Mouse (Mus musculus) midbrain, postnatal 0 days (tissue): Measurements from ENCODE around the gene Cdk9. TPM values are rescaled to one million over a fixed set of nuclear protein-coding genes. Genes with fewer than 3 reads are reported as not detected.

Experiments
- ATAC-seq: fragments of 200-750 bp; cut with Nextera tagmentation; 2 replicates; pipeline ENCODE4 v1.8.0; 2017; ENCODE audit warnings: moderate number of reproducible peaks, mild to moderate bottlenecking, moderate TSS enrichment, moderate library complexity; ENCODE audit not compliant: low FRiP score
- DNase-seq: peaks from one replicate; pipeline ENCODE4 v3.0.0-alpha.2; 2015; ENCODE audit warnings: low spot score
- H3K27ac ChIP-seq: fragments of 300-500 bp; sonication (generic); 2 replicates; pipeline ENCODE4 v1.5.1; 2014; ENCODE audit warnings: low read depth, mild to moderate bottlenecking, low read length, mixed read lengths
- H3K27me3 ChIP-seq: fragments of 300-500 bp; sonication (generic); 2 replicates; pipeline ENCODE4 v1.6.1; 2014; ENCODE audit warnings: low read length, control low read depth, mixed read lengths; ENCODE audit not compliant: insufficient read depth
- H3K36me3 ChIP-seq: fragments of 300-500 bp; sonication (generic); 2 replicates; pipeline ENCODE4 v1.6.1; 2014; ENCODE audit warnings: low read length, control low read depth, mixed read lengths; ENCODE audit not compliant: insufficient read depth
- H3K4me1 ChIP-seq: fragments of 300-500 bp; sonication (generic); 2 replicates; pipeline ENCODE4 v1.6.1; 2014; ENCODE audit warnings: mild to moderate bottlenecking, control low read depth, antibody characterized with exemption, low read length, mixed read lengths; ENCODE audit not compliant: insufficient read depth
- H3K4me2 ChIP-seq: fragments of 300-500 bp; sonication (generic); 2 replicates; pipeline ENCODE4 v1.6.1; 2014; ENCODE audit warnings: low read depth, mild to moderate bottlenecking, low read length, mixed read lengths; ENCODE audit not compliant: poor library complexity, severe bottlenecking
- H3K4me3 ChIP-seq: fragments of 300-500 bp; sonication (generic); 2 replicates; pipeline ENCODE4 v1.5.1; 2014; ENCODE audit warnings: low read depth, mild to moderate bottlenecking, low read length, moderate library complexity
- H3K9ac ChIP-seq: fragments of 300-500 bp; sonication (generic); replicated peaks from 2 replicates; pipeline ENCODE4 v1.6.1; 2014; ENCODE audit warnings: mild to moderate bottlenecking, low read length, moderate library complexity, mixed read lengths; ENCODE audit not compliant: poor library complexity, severe bottlenecking
- H3K9me3 ChIP-seq: fragments of 300-500 bp; sonication (generic); 2 replicates; pipeline ENCODE4 v1.6.1; 2016; ENCODE audit warnings: low read length, control low read depth
- CTCF ChIP-seq: IDR thresholded peaks from 2 replicates; pipeline ENCODE4 v1.5.1; 2016; ENCODE audit warnings: antibody characterized with exemption, mild to moderate bottlenecking
- WGBS: fragments of 180-500 bp; shearing (Covaris S2); extraction: QIAGEN DNeasy Blood & Tissue Kit; methylation state at CpG from one replicate; pipeline ENCODE4 v1.1.7; 2014; 5-methylcytosine and 5-hydroxymethylcytosine counted together
- polyA plus RNA-seq: library from polyadenylated mRNA; unstranded; fragments of >200 nt; fragmentation: Nextera tagmentation; extraction: Ambion mirVana; gene quantifications from 2 replicates; pipeline ENCODE4 v1.2.1, GENCODE M21; 2015
- total RNA-seq: library from RNA; depleted of rRNA; stranded (reverse); fragments of >200 nt; gene quantifications from 2 replicates; pipeline ENCODE4 v1.2.3, GENCODE M21; 2014

The Cdk9 gene
- total and polyA plus RNA-seq, 2 experiments from 2014 or later: 59.4 to 88.1 TPM

DNA sequence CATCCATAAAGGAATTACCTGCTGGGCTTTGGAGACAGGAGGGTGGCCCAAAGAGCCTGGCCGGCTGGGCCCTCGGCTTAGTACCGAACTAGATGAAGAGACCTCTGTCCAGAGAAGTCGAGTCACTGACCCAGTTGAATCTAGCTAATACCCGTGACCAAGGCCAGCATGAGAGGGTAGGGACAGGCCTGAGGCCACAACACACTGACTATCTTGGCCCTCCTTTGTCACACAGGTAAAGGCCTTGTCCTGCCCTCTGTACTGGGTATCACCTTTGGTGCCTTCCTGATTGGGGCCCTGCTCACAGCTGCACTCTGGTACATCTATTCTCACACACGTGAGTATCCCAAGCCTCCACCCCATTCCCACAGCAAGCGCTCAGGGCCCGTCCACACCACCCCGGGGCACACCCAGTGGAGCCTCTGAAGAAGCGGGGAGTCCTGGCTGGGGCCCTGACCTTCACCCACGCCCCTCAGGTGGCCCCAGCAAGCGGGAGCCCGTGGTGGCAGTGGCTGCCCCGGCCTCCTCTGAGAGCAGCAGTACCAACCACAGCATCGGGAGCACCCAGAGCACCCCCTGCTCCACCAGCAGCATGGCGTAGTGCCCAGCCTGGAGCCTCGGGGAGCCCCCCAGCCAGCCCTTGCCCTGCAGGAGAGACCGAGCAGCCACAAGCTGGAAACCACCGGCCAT lies 31.8 kb downstream of the Cdk9 start:
- Histone ChIP-seq H3K4me1 (no peaks in the 10 kb centered on the region), H3K36me3 (peaks cover 34% of the 10 kb centered on the region), H3K9ac (no peak overlapping the region), H3K27ac (no peak overlapping the region), H3K4me2 (no peak overlapping the region), H3K9me3 (no peaks in the 10 kb centered on the region), H3K4me3 (no peak overlapping the region), H3K27me3 (no peaks in the 10 kb centered on the region)
- no peak for DNase-seq
- ATAC-seq: no peak
- WGBS: 86% methylated on average over 19 of the region's 19 CpGs
- no peak for TF ChIP-seq CTCF

DNA sequence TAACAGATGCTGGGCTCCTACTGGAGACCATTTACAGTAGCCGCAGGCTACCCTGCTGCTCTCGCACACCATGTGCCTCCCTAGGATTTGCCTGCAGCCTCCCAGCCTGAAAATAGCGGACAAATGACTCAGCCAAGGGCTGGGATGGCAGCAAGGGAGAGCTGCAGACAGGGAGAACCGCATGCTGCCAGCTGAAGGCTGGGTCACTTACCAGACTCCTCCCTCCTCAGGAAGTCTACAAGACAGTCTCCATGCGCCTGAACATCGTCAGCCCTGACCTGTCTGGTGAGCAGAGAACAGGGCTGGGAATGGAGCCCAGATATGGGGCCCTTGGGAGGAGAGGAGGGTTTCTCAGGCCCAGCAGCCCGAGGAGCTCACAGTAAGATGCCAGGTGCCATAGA lies 32.8 kb downstream of the Cdk9 start:
- no peaks in the 10 kb centered on the region for H3K9me3 ChIP-seq
- no peak overlapping the region for H3K27ac ChIP-seq
- DNase-seq (no peak), ATAC-seq (no peak)
- H3K4me3 ChIP-seq: no peak overlapping the region
- H3K27me3 ChIP-seq: no peaks in the 10 kb centered on the region
- peaks cover 27% of the 10 kb centered on the region for H3K36me3 ChIP-seq
- no peak for TF ChIP-seq CTCF
- no peak overlapping the region for H3K9ac ChIP-seq
- WGBS: 57% methylated on average over 7 of the region's 7 CpGs
- H3K4me1 ChIP-seq: no peaks in the 10 kb centered on the region
- H3K4me2 ChIP-seq: no peak overlapping the region

DNA sequence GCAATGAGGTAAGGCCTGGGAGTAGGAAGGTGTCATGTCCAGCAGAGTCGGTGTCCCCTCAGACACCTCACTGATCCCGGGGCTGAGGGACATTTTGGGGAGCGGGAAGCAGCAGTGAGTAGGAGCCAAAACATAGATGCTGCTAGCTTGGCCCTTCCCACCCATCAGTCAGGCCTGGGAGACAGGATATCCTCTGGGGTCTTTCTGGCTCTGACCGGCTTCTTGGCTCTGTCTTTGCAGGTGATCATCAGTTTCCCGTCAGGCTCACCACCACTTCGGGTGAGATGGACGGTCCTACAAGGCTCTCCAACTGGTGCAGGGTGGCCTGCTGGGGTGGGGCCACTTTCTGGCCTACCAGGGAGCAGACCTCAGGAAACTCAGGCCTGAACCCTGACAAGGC lies 35.2 kb downstream of the Cdk9 start:
- Histone ChIP-seq H3K9me3 (no peaks in the 10 kb centered on the region), H3K9ac (no peak overlapping the region), H3K36me3 (peaks cover 8% of the 10 kb centered on the region; the same call in 1 of the 2 replicates), H3K27ac (no peak overlapping the region), H3K4me1 (no peaks in the 10 kb centered on the region), H3K4me2 (no peak overlapping the region), H3K4me3 (no peak overlapping the region), H3K27me3 (no peaks in the 10 kb centered on the region)
- ATAC-seq (no peak), DNase-seq (no peak)
- WGBS: 95% methylated on average over 7 of the region's 7 CpGs
- TF ChIP-seq CTCF: no peak

DNA sequence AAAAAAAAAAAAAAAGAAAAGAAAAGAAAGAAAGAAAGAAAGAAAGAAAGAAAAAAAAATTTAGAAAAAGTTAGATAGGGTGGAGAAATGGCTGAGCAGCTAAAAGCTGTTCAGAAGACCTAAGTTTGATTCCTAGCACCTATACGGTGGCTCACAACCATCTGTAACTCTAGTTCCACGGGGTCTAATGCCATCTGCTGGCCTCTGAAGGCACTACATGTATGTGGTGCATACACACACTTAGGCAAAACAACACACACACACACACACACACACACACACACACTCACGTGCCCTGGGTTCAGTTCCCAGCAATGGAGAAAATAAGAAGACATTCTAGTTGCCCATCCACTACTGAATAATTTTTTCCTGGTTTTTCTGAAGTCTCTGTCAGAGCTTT lies 36.1 kb downstream of the Cdk9 start:
- no peak overlapping the region for H3K4me3 ChIP-seq
- no peak overlapping the region for H3K4me2 ChIP-seq
- no peaks in the 10 kb centered on the region for H3K27me3 ChIP-seq
- H3K4me1 ChIP-seq: no peaks in the 10 kb centered on the region
- peaks cover 3% of the 10 kb centered on the region; the same call in 1 of the 2 replicates for H3K36me3 ChIP-seq
- H3K9me3 ChIP-seq: no peaks in the 10 kb centered on the region
- WGBS: 94% methylated on average over 3 of the region's 3 CpGs
- no peak overlapping the region for H3K27ac ChIP-seq
- DNase-seq (no peak), ATAC-seq (no peak)
- TF ChIP-seq CTCF: no peak
- H3K9ac ChIP-seq: no peak overlapping the region

DNA sequence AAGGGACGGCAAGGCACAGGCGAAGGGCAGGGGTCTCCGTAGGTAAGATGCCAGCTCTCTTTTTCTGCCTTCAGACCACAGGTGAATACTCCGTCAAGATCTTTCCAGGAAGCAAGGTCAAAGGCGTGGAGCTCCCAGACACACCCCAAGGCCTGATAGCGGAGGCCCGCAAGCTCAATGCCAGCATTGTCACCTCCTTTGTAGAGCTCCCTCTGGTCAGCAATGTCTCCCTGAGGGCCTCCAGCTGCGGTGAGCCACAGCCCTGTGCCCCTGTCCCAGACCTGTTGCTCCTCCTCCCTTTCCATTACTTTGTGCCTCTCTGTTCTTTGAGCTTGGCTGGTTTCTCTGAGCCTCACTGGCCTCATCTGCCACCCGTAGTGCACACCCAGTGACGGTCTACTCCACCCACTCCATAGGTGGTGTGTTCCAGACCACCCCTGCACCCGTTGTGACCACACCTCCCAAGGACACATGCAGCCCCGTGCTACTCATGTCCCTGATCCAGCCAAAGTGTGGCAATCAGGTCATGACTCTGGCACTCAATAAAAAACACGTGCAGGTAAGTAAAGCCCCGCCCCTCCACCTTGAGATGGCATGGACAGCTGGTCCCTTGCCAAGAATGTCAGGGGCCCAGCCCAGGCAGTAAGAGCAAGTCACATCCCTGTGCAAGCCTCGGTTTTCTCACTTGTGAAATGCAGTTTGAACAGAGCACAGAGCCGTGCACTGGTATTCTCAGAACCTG lies 39.5 kb downstream of the Cdk9 start:
- Histone ChIP-seq H3K27ac (no peak overlapping the region), H3K4me1 (no peaks in the 10 kb centered on the region), H3K9ac (no peak overlapping the region), H3K36me3 (no peaks in the 10 kb centered on the region), H3K27me3 (no peaks in the 10 kb centered on the region), H3K4me3 (no peak overlapping the region), H3K9me3 (no peaks in the 10 kb centered on the region), H3K4me2 (no peak overlapping the region)
- DNase-seq: no peak
- no peak for TF ChIP-seq CTCF
- ATAC-seq: no peak
- WGBS: 84% methylated on average over 16 of the region's 16 CpGs

DNA sequence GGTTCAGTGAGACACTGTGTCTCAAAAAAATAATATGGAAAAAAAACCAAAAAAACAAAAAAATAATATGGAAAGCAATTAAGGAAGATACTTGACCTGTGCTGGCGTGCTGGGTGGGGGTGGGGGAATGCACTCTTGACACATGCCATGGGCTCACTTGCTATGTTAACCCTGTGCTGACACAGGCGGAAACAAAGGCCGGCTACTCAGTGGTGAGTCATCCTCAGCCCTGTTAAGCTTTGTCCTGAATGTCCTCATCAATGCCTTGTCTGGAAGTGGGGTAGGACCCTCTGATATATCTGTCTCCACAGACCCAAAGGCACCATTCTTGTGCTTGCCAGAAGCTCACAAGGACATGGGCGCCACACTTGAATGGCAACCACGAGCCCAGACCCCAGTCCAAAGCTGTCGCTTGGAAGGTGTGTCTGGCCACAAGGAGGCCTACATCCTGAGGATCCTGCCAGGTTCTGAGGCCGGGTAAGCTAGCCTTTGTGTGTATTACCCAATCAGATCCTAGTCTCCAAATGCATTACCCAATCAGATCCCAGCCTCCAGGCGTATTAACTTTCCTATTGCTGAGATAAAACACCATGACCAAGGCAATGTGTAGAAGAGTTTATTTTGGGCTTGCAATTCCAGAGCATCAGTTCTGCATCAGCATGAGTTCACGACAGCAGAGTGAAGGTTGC lies 40.8 kb downstream of the Cdk9 start:
- no peak for ATAC-seq
- no peak overlapping the region for H3K27ac ChIP-seq
- no peaks in the 10 kb centered on the region for H3K27me3 ChIP-seq
- H3K9ac ChIP-seq: no peak overlapping the region
- H3K4me1 ChIP-seq: no peaks in the 10 kb centered on the region
- H3K9me3 ChIP-seq: no peaks in the 10 kb centered on the region
- no peak overlapping the region for H3K4me3 ChIP-seq
- no peaks in the 10 kb centered on the region for H3K36me3 ChIP-seq
- no peak for TF ChIP-seq CTCF
- DNase-seq: no peak
- WGBS: 62% methylated on average over 9 of the region's 9 CpGs
- no peak overlapping the region for H3K4me2 ChIP-seq
